Mouse (Mus musculus) liver, embryonic 11.5 days (tissue): ENCODE results near the gene Lhpp. TPM values are rescaled to one million over a fixed set of nuclear protein-coding genes. Genes with fewer than 3 reads are reported as not detected.
A peak's percentile ranks its signal among the peaks of the same experiment; 100 is the strongest.

Source experiments
- ATAC-seq: fragments of 200-750 bp; cut with Nextera tagmentation; replicated peaks from 2 replicates; pipeline ENCODE4 v1.8.0; 2017; ENCODE audit warnings: moderate number of reproducible peaks, mild to moderate bottlenecking, moderate TSS enrichment, moderate library complexity; ENCODE audit not compliant: low FRiP score
- DNase-seq: peaks from one replicate; pipeline ENCODE4 v3.0.0-alpha.2; 2017; ENCODE audit warnings: low spot score
- H3K27ac ChIP-seq: fragments of 300-500 bp; sonication (generic); 2 replicates; pipeline ENCODE4 v1.5.1; 2014; ENCODE audit warnings: mild to moderate bottlenecking, low read depth, low read length, control low read depth
- H3K27me3 ChIP-seq: fragments of 300-500 bp; sonication (generic); replicated peaks from 2 replicates; pipeline ENCODE4 v1.6.1; 2014; ENCODE audit warnings: low read length, mixed read lengths; ENCODE audit not compliant: control insufficient read depth, insufficient read depth
- H3K36me3 ChIP-seq: fragments of 300-500 bp; sonication (generic); 2 replicates; pipeline ENCODE4 v1.6.1; 2014; ENCODE audit warnings: mild to moderate bottlenecking, low read length, moderate library complexity, mixed read lengths; ENCODE audit not compliant: control insufficient read depth, insufficient read depth
- H3K4me1 ChIP-seq: fragments of 300-500 bp; sonication (generic); replicated peaks from 2 replicates; pipeline ENCODE4 v1.6.1; 2014; ENCODE audit warnings: low read length, mixed read lengths; ENCODE audit not compliant: control insufficient read depth, insufficient read depth
- H3K4me2 ChIP-seq: fragments of 300-500 bp; sonication (generic); 2 replicates; pipeline ENCODE4 v1.6.1; 2014; ENCODE audit warnings: mild to moderate bottlenecking, control low read depth, moderate library complexity
- H3K4me3 ChIP-seq: fragments of 300-500 bp; sonication (generic); 2 replicates; pipeline ENCODE4 v1.5.1; 2014; ENCODE audit warnings: low read depth, low read length, control low read depth
- H3K9ac ChIP-seq: fragments of 300-500 bp; sonication (generic); 2 replicates; pipeline ENCODE4 v1.6.1; 2014; ENCODE audit warnings: low read depth, low read length, control low read depth
- H3K9me3 ChIP-seq: fragments of 300-500 bp; sonication (generic); 2 replicates; pipeline ENCODE4 v1.6.1; 2016; ENCODE audit warnings: low read length, inconsistent platforms, mixed read lengths; ENCODE audit not compliant: control insufficient read depth
- WGBS: fragments of 180-500 bp; shearing (Covaris S2); extraction: QIAGEN DNeasy Blood & Tissue Kit; methylation state at CpG from one replicate; pipeline ENCODE4 v1.1.7; 2014; 5-methylcytosine and 5-hydroxymethylcytosine counted together
- polyA plus RNA-seq: library from polyadenylated mRNA; unstranded; fragments of >200 nt; fragmentation: Nextera tagmentation; extraction: Ambion mirVana; gene quantifications from 2 replicates; pipeline ENCODE4 v1.2.1, GENCODE M21; 2014

Gene Lhpp
- polyA plus RNA-seq, 1 experiment from 2014 or later, result 15.8 TPM

DNA sequence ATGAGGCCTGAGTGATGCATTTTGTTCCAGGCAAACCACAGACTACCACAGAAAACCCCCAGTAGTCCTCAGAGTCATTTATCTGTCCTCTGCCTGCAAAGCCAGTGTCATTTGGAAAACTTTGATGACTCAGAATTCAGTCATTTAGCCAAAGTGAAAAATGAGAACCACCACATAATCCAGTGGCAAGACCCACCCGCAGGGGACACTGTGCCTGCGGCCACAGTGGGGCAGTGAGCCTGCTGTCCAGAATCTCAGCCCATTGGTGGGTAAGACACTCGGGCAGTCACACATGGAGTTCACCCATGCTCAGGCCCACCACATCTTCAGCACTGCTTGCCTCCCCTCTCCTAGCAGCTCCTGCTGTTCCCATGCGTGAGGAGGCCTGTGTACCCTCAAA, 109.1 kb downstream of the Lhpp start:
- Histone ChIP-seq H3K4me2 (no peak overlapping the region), H3K4me1 (peaks cover 42% of the 10 kb centered on the region), H3K36me3 (peaks cover 2% of the 10 kb centered on the region; the same call in 1 of the 2 replicates), H3K27me3 (no peaks in the 10 kb centered on the region), H3K4me3 (no peak overlapping the region), H3K9ac (no peak overlapping the region), H3K9me3 (no peaks in the 10 kb centered on the region), H3K27ac (no peak overlapping the region)
- 83% methylated on average over 4 of the region's 4 CpGs for WGBS
- DNase-seq (no peak), ATAC-seq (no peak)

DNA sequence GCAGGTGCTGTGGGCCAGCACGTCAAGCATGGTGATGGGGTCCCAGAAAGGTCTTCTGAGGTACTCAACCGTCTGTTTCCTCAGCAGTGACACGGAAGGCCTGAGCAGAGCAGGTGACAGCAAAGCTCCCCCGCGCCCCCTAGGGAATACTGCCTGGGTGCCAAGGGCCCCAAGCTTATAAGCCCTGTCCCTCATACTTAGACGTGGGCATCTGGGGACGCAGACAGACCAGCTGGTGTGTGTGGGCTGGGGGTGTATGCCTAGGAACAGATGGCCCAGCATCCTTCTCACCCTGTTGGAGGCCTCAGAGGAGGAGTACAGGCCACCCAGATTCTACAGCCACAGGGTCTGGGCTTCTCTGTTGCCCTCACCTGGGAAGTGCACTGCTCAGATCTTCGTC, 110.1 kb downstream of the Lhpp start:
- Histone ChIP-seq H3K9me3 (no peaks in the 10 kb centered on the region), H3K9ac (no peak overlapping the region), H3K4me3 (no peak overlapping the region), H3K36me3 (no peaks in the 10 kb centered on the region; the same call in 1 of the 2 replicates), H3K4me1 (peaks cover 39% of the 10 kb centered on the region), H3K4me2 (no peak overlapping the region), H3K27ac (no peak overlapping the region), H3K27me3 (no peaks in the 10 kb centered on the region)
- 86% methylated on average over 8 of the region's 8 CpGs for WGBS
- DNase-seq (no peak), ATAC-seq (no peak)

DNA sequence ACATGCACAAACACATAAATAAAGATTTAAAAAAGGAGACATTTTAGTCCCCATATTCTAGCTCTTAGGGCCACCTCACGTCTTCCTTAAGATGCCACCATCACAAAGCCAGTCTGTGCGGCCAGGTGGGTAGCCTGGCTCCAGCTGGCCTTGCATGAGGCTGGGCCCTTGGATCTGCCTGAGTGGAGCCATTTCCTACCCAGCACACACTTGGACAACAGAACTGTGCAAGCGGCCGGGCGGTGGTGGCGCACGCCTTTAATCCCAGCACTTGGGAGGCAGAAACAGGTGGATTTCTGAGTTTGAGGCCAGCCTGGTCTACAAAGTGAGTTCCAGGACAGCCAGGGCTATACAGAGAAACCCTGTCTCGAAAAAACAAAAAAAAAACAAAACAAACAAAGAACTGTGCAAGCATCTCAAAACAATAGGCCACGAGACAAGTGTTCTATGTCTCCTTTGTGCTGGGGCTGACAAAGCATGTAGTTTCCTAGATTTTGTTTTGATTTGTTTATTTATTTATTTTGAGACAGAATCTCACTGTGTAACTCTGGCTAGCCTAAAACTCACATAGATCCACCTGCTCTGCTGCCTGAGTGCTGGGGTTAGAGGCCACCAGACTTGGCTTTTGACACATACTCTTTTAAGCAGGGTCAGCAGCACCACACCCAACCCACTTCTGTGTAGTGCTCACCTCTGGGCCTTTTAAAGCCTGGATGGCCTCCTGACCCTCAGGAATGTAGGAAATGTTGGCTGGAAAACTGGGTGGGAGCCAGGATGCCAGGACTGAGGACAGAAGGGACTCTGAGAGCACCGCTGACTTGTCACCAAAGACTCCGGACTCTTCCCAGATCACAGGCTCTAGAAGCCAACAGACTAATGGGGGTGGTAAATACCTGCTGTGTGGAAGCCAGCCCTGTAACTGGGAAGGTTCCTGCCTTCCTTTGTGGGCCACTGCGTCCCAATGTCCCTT, 112.2 kb downstream of the Lhpp start:
- H3K9me3 ChIP-seq, result no peaks in the 10 kb centered on the region
- H3K27ac ChIP-seq, result no peak overlapping the region
- H3K4me3 ChIP-seq, result no peak overlapping the region
- H3K9ac ChIP-seq, result no peak overlapping the region
- H3K27me3 ChIP-seq, result no peaks in the 10 kb centered on the region
- DNase-seq, result no peak
- H3K4me1 ChIP-seq, result peaks cover 31% of the 10 kb centered on the region
- no peaks in the 10 kb centered on the region for H3K36me3 ChIP-seq
- no peak overlapping the region for H3K4me2 ChIP-seq
- WGBS, result 93% methylated on average over 12 of the region's 12 CpGs
- no peak for ATAC-seq

DNA sequence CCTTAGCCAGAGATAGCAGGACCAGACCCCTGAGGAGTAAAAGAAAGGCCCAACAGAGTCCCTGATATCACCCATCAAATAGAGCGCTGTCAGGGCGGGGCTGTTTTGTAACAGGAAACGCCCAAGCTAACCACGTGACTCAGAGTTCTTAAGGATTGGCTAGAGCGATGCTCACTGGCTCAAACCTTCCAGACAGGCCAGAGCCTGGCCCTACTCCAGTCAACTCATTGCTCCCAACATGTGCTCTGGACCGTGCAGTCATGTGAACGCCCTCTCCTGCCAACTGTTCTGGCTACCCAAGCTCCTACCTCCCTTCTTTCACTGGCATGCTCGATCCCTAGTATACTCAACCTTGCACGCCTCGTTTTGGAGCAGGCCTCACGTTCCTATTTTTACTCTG, 113.5 kb downstream of the Lhpp start:
- H3K36me3 ChIP-seq, result no peaks in the 10 kb centered on the region
- peaks cover 27% of the 10 kb centered on the region for H3K4me1 ChIP-seq

GRCm38 (mm10) chr7:132724501-132725062, 114.1 kb downstream of the Lhpp start:
- DNase-seq, result no peak
- no peak overlapping the region for H3K4me3 ChIP-seq
- 0 out of 2 replicates have a peak overlapping the region, but pooled peaks have one; percentile 13 for H3K27ac ChIP-seq
- peaks cover 31% of the 10 kb centered on the region for H3K4me1 ChIP-seq
- H3K4me2 ChIP-seq, result no peak overlapping the region
- WGBS, result 81% methylated on average over 5 of the region's 5 CpGs
- no peak overlapping the region for H3K9ac ChIP-seq
- H3K36me3 ChIP-seq, result no peaks in the 10 kb centered on the region
- ATAC-seq, result no peak
- no peaks in the 10 kb centered on the region for H3K9me3 ChIP-seq
- H3K27me3 ChIP-seq, result no peaks in the 10 kb centered on the region

More for the DNA sequence above, 113.5 kb downstream of the Lhpp start:
- WGBS, result 64% methylated on average over 11 of the region's 11 CpGs
- Histone ChIP-seq H3K4me3 (no peak overlapping the region), H3K9ac (no peak overlapping the region), H3K27ac (0 out of 2 replicates have a peak overlapping the region, but pooled peaks have one; percentile 21), H3K4me2 (no peak overlapping the region), H3K27me3 (no peaks in the 10 kb centered on the region), H3K9me3 (no peaks in the 10 kb centered on the region)
- DNase-seq (no peak), ATAC-seq (peak; percentile 94)

DNA sequence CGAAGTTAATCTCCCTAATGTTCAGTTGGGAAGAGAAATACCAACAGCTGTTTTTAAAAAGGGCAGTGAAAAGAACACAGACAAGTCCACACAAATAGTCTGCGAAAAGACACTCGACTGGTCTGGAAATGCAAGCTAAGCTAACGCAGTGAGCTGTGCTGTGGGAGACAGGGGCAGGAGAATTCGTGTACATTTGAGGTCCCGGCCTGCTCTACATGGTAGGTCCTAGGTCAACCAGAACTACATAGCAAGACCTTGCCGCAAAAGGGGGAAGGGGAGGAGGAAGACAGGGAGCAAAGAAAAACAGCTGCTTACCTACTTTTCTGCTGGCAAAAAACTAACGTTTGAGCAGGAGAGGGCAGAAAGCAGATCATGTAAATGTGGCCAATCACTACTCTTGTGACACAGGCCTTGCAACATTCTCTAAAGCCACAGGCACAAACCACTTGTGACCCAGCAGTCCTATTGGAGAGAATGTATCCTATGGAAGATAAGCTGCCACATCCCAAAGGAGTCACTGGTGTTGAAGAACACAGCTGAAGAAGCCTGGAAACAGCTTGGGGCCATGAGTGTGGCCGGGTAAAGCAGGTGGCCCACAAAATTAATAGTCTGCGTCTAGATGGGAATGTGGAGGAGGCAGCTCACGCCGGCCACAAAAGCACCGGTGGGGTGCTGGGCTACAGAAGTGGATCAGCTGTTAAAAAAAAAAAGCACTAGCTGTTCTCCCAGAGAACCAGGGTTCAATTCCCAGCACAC, 115.8 kb downstream of the Lhpp start:
- H3K36me3 ChIP-seq, result no peaks in the 10 kb centered on the region
- ATAC-seq, result no peak
- no peaks in the 10 kb centered on the region for H3K9me3 ChIP-seq
- H3K9ac ChIP-seq, result no peak overlapping the region
- 85% methylated on average over 13 of the region's 13 CpGs for whole genome bisulfite sequencing
- H3K4me1 ChIP-seq, result peaks cover 23% of the 10 kb centered on the region
- H3K27me3 ChIP-seq, result no peaks in the 10 kb centered on the region
- DNase-seq, result no peak
- H3K4me3 ChIP-seq, result no peak overlapping the region
- H3K27ac ChIP-seq, result 0 out of 2 replicates have a peak overlapping the region, but pooled peaks have one; percentile 2
- H3K4me2 ChIP-seq, result no peak overlapping the region

DNA sequence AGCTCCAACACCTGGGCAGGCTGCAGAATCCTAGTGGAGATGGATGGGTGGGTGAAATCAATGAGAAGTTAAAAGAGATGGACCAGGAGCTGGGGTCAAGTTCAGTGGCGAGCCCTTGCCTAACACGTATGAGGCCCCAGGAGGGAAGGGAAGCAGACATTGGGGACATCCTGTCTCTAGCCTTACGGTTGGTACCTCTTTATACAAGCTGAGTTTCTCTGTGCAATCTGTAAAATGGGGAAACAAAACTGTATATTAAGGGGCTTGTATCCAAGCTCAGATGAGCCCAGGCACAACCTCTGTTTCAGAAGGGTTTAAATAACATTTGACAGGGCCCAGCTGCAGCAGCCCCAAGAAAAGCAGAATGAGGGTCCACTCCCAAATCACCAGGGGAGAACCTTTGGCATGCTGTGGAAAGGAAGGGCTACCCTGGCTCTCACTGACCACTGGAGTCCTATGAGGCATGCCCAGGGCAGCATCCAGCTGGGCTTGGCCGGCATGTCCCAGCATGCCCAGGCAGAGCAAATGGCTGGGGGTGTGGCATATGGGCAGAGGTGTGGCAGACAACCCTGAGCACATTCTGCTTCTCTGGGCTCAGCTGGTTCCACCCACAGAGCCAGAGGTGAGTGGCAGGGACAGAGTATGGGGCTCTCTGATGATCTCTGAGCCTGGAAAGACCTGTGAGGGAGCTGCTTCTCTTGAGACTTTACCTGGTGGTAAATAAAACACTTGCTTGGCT, 118.8 kb downstream of the Lhpp start:
- H3K9ac ChIP-seq, result 0 out of 2 replicates have a peak overlapping the region, but pooled peaks have one; percentile 34

GRCm38 (mm10) chr7:132730510-132730909, 120.1 kb downstream of the Lhpp start:
- no peak for DNase-seq
- Histone ChIP-seq H3K9me3 (no peaks in the 10 kb centered on the region), H3K36me3 (no peaks in the 10 kb centered on the region), H3K4me1 (peaks cover 20% of the 10 kb centered on the region), H3K27me3 (no peaks in the 10 kb centered on the region), H3K4me2 (no peak overlapping the region), H3K9ac (no peak overlapping the region), H3K27ac (no peak overlapping the region), H3K4me3 (no peak overlapping the region)
- ATAC-seq, result no peak
- 86% methylated on average over 7 of the region's 7 CpGs for WGBS

More for the DNA sequence above, 118.8 kb downstream of the Lhpp start:
- Histone ChIP-seq H3K27ac (peak overlapping the region; percentile 30; the same call in 1 of the 2 replicates), H3K36me3 (no peaks in the 10 kb centered on the region), H3K4me1 (peaks cover 12% of the 10 kb centered on the region), H3K4me3 (no peak overlapping the region), H3K4me2 (no peak overlapping the region), H3K27me3 (no peaks in the 10 kb centered on the region), H3K9me3 (no peaks in the 10 kb centered on the region)
- ATAC-seq (peak; percentile 42; the same call in 1 of the 2 replicates), DNase-seq (no peak)
- WGBS, result 69% methylated on average over 4 of the region's 4 CpGs
